Mouse (Mus musculus): ENCODE measurements at regions not wholly inside any gene's neighbourhood (a gene's known extent, or its start where the extent isn't known, plus 50 kb on each side); places are given as distances from the start of the nearest gene placed in this dataset.
"Not testable (repeated sequence)": the region's sequence is repeated elsewhere in the genome, so short reads cannot be mapped to it uniquely, and the experiment has no call there.

DNA sequence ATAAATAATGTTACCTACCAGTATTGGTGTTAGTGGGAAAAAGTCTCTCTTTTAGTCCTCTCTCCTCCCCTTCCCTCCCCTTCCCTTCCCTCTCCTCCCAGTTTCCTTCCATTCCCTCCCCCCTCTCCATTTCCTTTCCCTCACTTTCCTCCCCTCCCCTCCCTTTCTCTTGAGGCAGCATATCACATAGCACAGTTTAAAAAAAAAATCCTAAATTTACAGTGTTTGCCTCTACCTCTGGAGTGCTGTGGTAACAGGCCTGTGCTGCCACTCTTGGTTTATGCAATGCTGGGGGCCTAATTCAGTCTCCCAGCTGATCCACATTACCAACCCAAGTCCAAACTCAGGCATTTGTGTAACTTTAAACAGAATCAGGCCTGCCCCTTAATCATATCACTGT is 52.1 kb upstream of the Slc44a3 start:
- DNase-seq (ENCODE audit: extremely low spot score, low spot score) = no peak

DNA sequence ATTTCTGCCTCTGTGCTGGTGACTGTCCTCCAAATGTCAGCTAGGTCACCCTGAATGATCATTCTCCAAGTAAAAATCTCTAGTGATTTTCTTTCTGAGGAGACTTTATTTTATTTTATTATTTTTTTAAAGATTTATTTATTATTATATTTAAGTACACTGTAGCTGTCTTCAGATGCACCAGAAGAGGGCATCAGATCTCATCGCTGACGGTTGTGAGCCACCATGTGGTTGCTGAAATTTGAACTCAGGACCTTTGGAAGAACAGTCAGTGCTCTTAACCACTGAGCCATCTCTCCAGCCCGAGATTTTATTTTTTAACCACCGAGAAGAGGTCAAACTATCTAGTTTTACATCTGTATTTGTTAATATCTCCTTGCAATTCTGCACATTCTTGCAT is 50.5 kb upstream of the Slc44a3 start:
- not testable (repeated sequence) for DNase-seq (ENCODE audit: extremely low spot score, low spot score)

Measured in neural tube, embryonic 10.5 days (tissue).